Mouse (Mus musculus) erythroblast, embryonic 14.5 days (primary cell): ENCODE measurements around the gene Tfe3.

Experiments
- GATA1 ChIP-seq: IDR thresholded peaks from 2 replicates; pipeline ENCODE4 v1.6.1; 2012; ENCODE audit warnings: low read length, inconsistent platforms, mixed read lengths
- TAL1 ChIP-seq: IDR thresholded peaks from 3 replicates; pipeline ENCODE4 v1.6.1; 2012; ENCODE audit warnings: low read length, inconsistent platforms, mixed read lengths

DNA sequence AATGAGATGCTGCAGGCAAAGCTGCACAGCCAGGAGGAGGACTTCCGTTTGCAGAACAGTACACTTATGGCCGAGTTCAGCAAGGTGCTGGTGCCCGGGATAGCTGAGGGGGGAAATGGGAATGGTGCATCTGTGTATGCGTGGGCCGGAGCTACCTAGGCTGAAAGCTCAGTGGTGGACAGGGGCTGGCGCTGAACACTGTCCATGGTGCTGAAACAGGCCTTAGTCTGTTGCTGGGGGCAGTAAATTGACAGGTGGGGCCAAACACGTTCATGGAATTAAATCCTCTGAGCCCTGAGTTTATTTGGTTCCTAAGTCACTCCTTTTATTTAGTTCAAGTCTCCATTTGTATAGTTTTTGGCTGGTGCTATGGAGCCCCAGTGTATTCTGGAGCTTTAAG, 32.7 kb downstream of the Tfe3 start:
- no peak for TF ChIP-seq TAL1
- no peak for TF ChIP-seq GATA1
